Mouse (Mus musculus) retina, adult 2 months (tissue): ENCODE results near the gene Optc.

Source experiments
- DNase-seq: peaks from one replicate; pipeline ENCODE4 v3.0.0-alpha.2; 2012; ENCODE audit warnings: low read depth, low spot score

Optc gene

GRCm38 (mm10) chr1:133907949-133908658 is at the start of gene Optc:
Optc (minus strand) TSS chr1:133907999.
- DNase-seq = no peak

GRCm38 (mm10) chr1:133954009-133954408 is 46.2 kb upstream of the Optc start:
- DNase-seq = no peak

GRCm38 (mm10) chr1:133953261-133953742 is 45.5 kb upstream of the Optc start:
- no peak for DNase-seq

GRCm38 (mm10) chr1:133951598-133951997 is 43.8 kb upstream of the Optc start:
- no peak for DNase-seq

- no peak for DNase-seq
Measured at GRCm38 (mm10) chr1:133950061-133950782, 42.4 kb upstream of the Optc start.

GRCm38 (mm10) chr1:133945106-133945505 is 37.3 kb upstream of the Optc start:
- DNase-seq = no peak

- no peak for DNase-seq
Measured at GRCm38 (mm10) chr1:133941904-133942303, 34.1 kb upstream of the Optc start.

GRCm38 (mm10) chr1:133941158-133941860 is 33.5 kb upstream of the Optc start:
- DNase-seq = no peak

- no peak for DNase-seq
Measured at GRCm38 (mm10) chr1:133940481-133941092, 32.8 kb upstream of the Optc start.

- DNase-seq = no peak
Measured at GRCm38 (mm10) chr1:133939708-133940107, 31.9 kb upstream of the Optc start.

GRCm38 (mm10) chr1:133936169-133936568 is 28.4 kb upstream of the Optc start:
- DNase-seq = no peak

- DNase-seq = no peak
Measured at GRCm38 (mm10) chr1:133934354-133934963, 26.7 kb upstream of the Optc start.

GRCm38 (mm10) chr1:133933301-133934195 is 25.7 kb upstream of the Optc start:
- DNase-seq = no peak

GRCm38 (mm10) chr1:133929980-133930379 is 22.2 kb upstream of the Optc start:
- DNase-seq = no peak

- DNase-seq = no peak
Measured at GRCm38 (mm10) chr1:133925223-133925622, 17.4 kb upstream of the Optc start.

GRCm38 (mm10) chr1:133924141-133924875 is 16.5 kb upstream of the Optc start:
- no peak for DNase-seq

GRCm38 (mm10) chr1:133923071-133923470 is 15.3 kb upstream of the Optc start:
- DNase-seq = no peak

- no peak for DNase-seq
Measured at GRCm38 (mm10) chr1:133921304-133921751, 13.5 kb upstream of the Optc start, which contains the start of gene Prelp. Prelp (minus strand) TSS chr1:133921414.

GRCm38 (mm10) chr1:133920876-133921275 is 13.1 kb upstream of the Optc start:
- no peak for DNase-seq

- no peak for DNase-seq
Measured at GRCm38 (mm10) chr1:133920401-133920800, 12.6 kb upstream of the Optc start.
